Mouse (Mus musculus) lung, embryonic 14.5 days (tissue): Measurements from ENCODE around the gene Adk. TPM values are rescaled to one million over a fixed set of nuclear protein-coding genes. Genes with fewer than 3 reads are reported as not detected.

Source experiments
- ATAC-seq: fragments of 200-750 bp; cut with Nextera tagmentation; 2 replicates; pipeline ENCODE4 v1.8.0; 2017; ENCODE audit warnings: mild to moderate bottlenecking, moderate TSS enrichment, moderate library complexity; ENCODE audit not compliant: insufficient read depth
- DNase-seq: peaks from one replicate; pipeline ENCODE4 v3.0.0-alpha.2; 2015
- H3K27ac ChIP-seq: fragments of 300-500 bp; sonication (generic); 2 replicates; pipeline ENCODE4 v1.5.1; 2014; ENCODE audit warnings: low read depth, mild to moderate bottlenecking, moderate library complexity
- H3K27me3 ChIP-seq: fragments of 300-500 bp; sonication (generic); 2 replicates; pipeline ENCODE4 v1.6.1; 2014; ENCODE audit warnings: low read length, control low read depth; ENCODE audit not compliant: insufficient read depth
- H3K36me3 ChIP-seq: fragments of 300-500 bp; sonication (generic); 2 replicates; pipeline ENCODE4 v1.6.1; 2014; ENCODE audit warnings: control low read depth; ENCODE audit not compliant: insufficient read depth
- H3K4me1 ChIP-seq: fragments of 300-500 bp; sonication (generic); 2 replicates; pipeline ENCODE4 v1.6.1; 2014; ENCODE audit warnings: antibody characterized with exemption, control low read depth; ENCODE audit not compliant: insufficient read depth
- H3K4me2 ChIP-seq: fragments of 300-500 bp; sonication (generic); 2 replicates; pipeline ENCODE4 v1.6.1; 2014; ENCODE audit warnings: mild to moderate bottlenecking
- H3K4me3 ChIP-seq: fragments of 300-500 bp; sonication (generic); 2 replicates; pipeline ENCODE4 v1.5.1; 2014; ENCODE audit warnings: low read depth, low read length
- H3K9ac ChIP-seq: fragments of 300-500 bp; sonication (generic); 2 replicates; pipeline ENCODE4 v1.6.1; 2014
- H3K9me3 ChIP-seq: fragments of 300-500 bp; sonication (generic); 2 replicates; pipeline ENCODE4 v1.6.1; 2016; ENCODE audit warnings: low read depth, low read length, control low read depth
- CTCF ChIP-seq: IDR thresholded peaks from 2 replicates; pipeline ENCODE4 v1.5.1; 2016; ENCODE audit warnings: antibody characterized with exemption, low read depth
- WGBS: fragments of 180-500 bp; shearing (Covaris S2); extraction: QIAGEN DNeasy Blood & Tissue Kit; methylation state at CpG from one replicate; pipeline ENCODE4 v1.1.7; 2014; 5-methylcytosine and 5-hydroxymethylcytosine counted together
- polyA plus RNA-seq: library from polyadenylated mRNA; unstranded; fragments of >200 nt; fragmentation: Nextera tagmentation; extraction: Ambion mirVana; gene quantifications from 2 replicates; pipeline ENCODE4 v1.2.1, GENCODE M21; 2014

Adk gene
- polyA plus RNA-seq, 1 experiment from 2014 or later: 218 TPM

GRCm38 (mm10) chr14:21359207-21359895 is 307.0 kb downstream of the Adk start:
- Histone ChIP-seq H3K9me3 (no peaks in the 10 kb centered on the region), H3K4me2 (no peak overlapping the region), H3K4me1 (no peaks in the 10 kb centered on the region), H3K36me3 (no peaks in the 10 kb centered on the region), H3K4me3 (no peak overlapping the region), H3K9ac (no peak overlapping the region), H3K27ac (no peak overlapping the region), H3K27me3 (no peaks in the 10 kb centered on the region)
- no peak for TF ChIP-seq CTCF
- ATAC-seq (no peak), DNase-seq (no peak)
- 66% methylated on average over 10 of the region's 10 CpGs for WGBS

GRCm38 (mm10) chr14:21359896-21360525 is 307.6 kb downstream of the Adk start:
- WGBS: 75% methylated on average over 6 of the region's 12 CpGs
- no peak overlapping the region for H3K27ac ChIP-seq
- H3K9ac ChIP-seq: no peak overlapping the region
- no peaks in the 10 kb centered on the region for H3K27me3 ChIP-seq
- no peak for ATAC-seq
- no peaks in the 10 kb centered on the region for H3K36me3 ChIP-seq
- no peak overlapping the region for H3K4me2 ChIP-seq
- H3K4me1 ChIP-seq: no peaks in the 10 kb centered on the region
- no peak for DNase-seq
- no peak for TF ChIP-seq CTCF
- H3K4me3 ChIP-seq: no peak overlapping the region
- no peaks in the 10 kb centered on the region for H3K9me3 ChIP-seq

GRCm38 (mm10) chr14:21367095-21367494 is 314.7 kb downstream of the Adk start:
- H3K9ac ChIP-seq: no peak overlapping the region
- no peak overlapping the region for H3K4me2 ChIP-seq
- no peaks in the 10 kb centered on the region for H3K27me3 ChIP-seq
- DNase-seq: peak; percentile 59
- no peaks in the 10 kb centered on the region for H3K9me3 ChIP-seq
- 74% methylated on average over 2 of the region's 2 CpGs for WGBS
- H3K4me1 ChIP-seq: no peaks in the 10 kb centered on the region
- H3K4me3 ChIP-seq: no peak overlapping the region
- no peak for ATAC-seq
- H3K36me3 ChIP-seq: no peaks in the 10 kb centered on the region
- no peak overlapping the region for H3K27ac ChIP-seq
- no peak for TF ChIP-seq CTCF

- Histone ChIP-seq H3K27me3 (no peaks in the 10 kb centered on the region), H3K36me3 (no peaks in the 10 kb centered on the region), H3K9ac (no peak overlapping the region), H3K4me3 (no peak overlapping the region), H3K27ac (no peak overlapping the region), H3K4me2 (no peak overlapping the region), H3K9me3 (no peaks in the 10 kb centered on the region), H3K4me1 (no peaks in the 10 kb centered on the region)
- no peak for ATAC-seq
- WGBS: 41% methylated on average over 2 of the region's 2 CpGs
- DNase-seq: no peak
- TF ChIP-seq CTCF: no peak
Observed at GRCm38 (mm10) chr14:21368622-21369021, 316.2 kb downstream of the Adk start.

GRCm38 (mm10) chr14:21369127-21369526 is 316.8 kb downstream of the Adk start:
- TF ChIP-seq CTCF: no peak
- no peak overlapping the region for H3K27ac ChIP-seq

GRCm38 (mm10) chr14:21371946-21372345 is 319.6 kb downstream of the Adk start:
- WGBS: 51% methylated on average over 2 of the region's 2 CpGs
- no peaks in the 10 kb centered on the region for H3K4me1 ChIP-seq
- H3K4me2 ChIP-seq: no peak overlapping the region
- H3K9ac ChIP-seq: no peak overlapping the region
- no peaks in the 10 kb centered on the region for H3K36me3 ChIP-seq
- H3K9me3 ChIP-seq: no peaks in the 10 kb centered on the region
- ATAC-seq (no peak), DNase-seq (no peak)
- H3K4me3 ChIP-seq: no peak overlapping the region
- no peak for TF ChIP-seq CTCF
- H3K27me3 ChIP-seq: no peaks in the 10 kb centered on the region
- H3K27ac ChIP-seq: no peak overlapping the region

More at GRCm38 (mm10) chr14:21369127-21369526, 316.8 kb downstream of the Adk start:
- Histone ChIP-seq H3K9me3 (no peaks in the 10 kb centered on the region), H3K4me2 (no peak overlapping the region), H3K9ac (no peak overlapping the region), H3K4me3 (no peak overlapping the region), H3K36me3 (no peaks in the 10 kb centered on the region), H3K27me3 (no peaks in the 10 kb centered on the region), H3K4me1 (no peaks in the 10 kb centered on the region)
- 8% methylated on average over 5 of the region's 5 CpGs for WGBS
- peak; percentile 91 for ATAC-seq
- peak; percentile 95 for DNase-seq

GRCm38 (mm10) chr14:21372689-21373088 is 320.3 kb downstream of the Adk start:
- ATAC-seq: no peak
- Histone ChIP-seq H3K4me3 (no peak overlapping the region), H3K9me3 (no peaks in the 10 kb centered on the region), H3K4me1 (no peaks in the 10 kb centered on the region), H3K27ac (no peak overlapping the region), H3K36me3 (no peaks in the 10 kb centered on the region), H3K27me3 (no peaks in the 10 kb centered on the region), H3K4me2 (no peak overlapping the region), H3K9ac (no peak overlapping the region)
- 86% methylated on average over 5 of the region's 5 CpGs for WGBS
- no peak for DNase-seq
- no peak for TF ChIP-seq CTCF
